Mouse (Mus musculus) testis, adult 2 months (tissue): Measurements from ENCODE around the gene Mier2. TPM values are rescaled to one million over a fixed set of nuclear protein-coding genes. Genes with fewer than 3 reads are reported as not detected.

Experiments
- H3K27ac ChIP-seq: fragments of 200-500 bp; 2 replicates; pipeline ENCODE4 v1.5.1; 2012; ENCODE audit warnings: low read depth, low read length; ENCODE audit not compliant: control insufficient read depth, insufficient read depth
- H3K27me3 ChIP-seq: fragments of 200-500 bp; 2 replicates; pipeline ENCODE4 v1.6.1; 2012; ENCODE audit warnings: mild to moderate bottlenecking, low read length, moderate library complexity; ENCODE audit not compliant: control insufficient read depth, insufficient read depth
- H3K36me3 ChIP-seq: fragments of 200-500 bp; 2 replicates; pipeline ENCODE4 v1.6.1; 2012; ENCODE audit warnings: mild to moderate bottlenecking, low read length; ENCODE audit not compliant: control insufficient read depth, insufficient read depth
- H3K4me1 ChIP-seq: fragments of 200-500 bp; 2 replicates; pipeline ENCODE4 v1.6.1; 2012; ENCODE audit warnings: low read length; ENCODE audit not compliant: control insufficient read depth, insufficient read depth
- H3K4me3 ChIP-seq: fragments of 200-500 bp; 2 replicates; pipeline ENCODE4 v1.5.1; 2012; ENCODE audit warnings: low read depth, mild to moderate bottlenecking, low read length, moderate library complexity, mixed read lengths; ENCODE audit not compliant: control insufficient read depth
- CTCF ChIP-seq: fragments of 200-500 bp; IDR thresholded peaks from 2 replicates; pipeline ENCODE4 v1.5.1; 2012; ENCODE audit warnings: low read depth, mild to moderate bottlenecking, inconsistent platforms, low read length, moderate library complexity; ENCODE audit not compliant: control insufficient read depth, insufficient read depth, insufficient replicate concordance
- POLR2A ChIP-seq: fragments of 200-500 bp; IDR thresholded peaks from 2 replicates; pipeline ENCODE4 v1.6.1; 2012; ENCODE audit warnings: low read depth, mild to moderate bottlenecking, inconsistent platforms, low read length, moderate library complexity; ENCODE audit not compliant: control insufficient read depth
- polyA plus RNA-seq: library from polyadenylated mRNA; depleted of rRNA; stranded (reverse); fragments of >200 nt; gene quantifications from 2 replicates; pipeline ENCODE4 v1.2.3, GENCODE M21; 2012; rRNA removed

The Mier2 gene
- 25.1 and 28.0 TPM in 2 replicates for polyA plus RNA-seq

DNA sequence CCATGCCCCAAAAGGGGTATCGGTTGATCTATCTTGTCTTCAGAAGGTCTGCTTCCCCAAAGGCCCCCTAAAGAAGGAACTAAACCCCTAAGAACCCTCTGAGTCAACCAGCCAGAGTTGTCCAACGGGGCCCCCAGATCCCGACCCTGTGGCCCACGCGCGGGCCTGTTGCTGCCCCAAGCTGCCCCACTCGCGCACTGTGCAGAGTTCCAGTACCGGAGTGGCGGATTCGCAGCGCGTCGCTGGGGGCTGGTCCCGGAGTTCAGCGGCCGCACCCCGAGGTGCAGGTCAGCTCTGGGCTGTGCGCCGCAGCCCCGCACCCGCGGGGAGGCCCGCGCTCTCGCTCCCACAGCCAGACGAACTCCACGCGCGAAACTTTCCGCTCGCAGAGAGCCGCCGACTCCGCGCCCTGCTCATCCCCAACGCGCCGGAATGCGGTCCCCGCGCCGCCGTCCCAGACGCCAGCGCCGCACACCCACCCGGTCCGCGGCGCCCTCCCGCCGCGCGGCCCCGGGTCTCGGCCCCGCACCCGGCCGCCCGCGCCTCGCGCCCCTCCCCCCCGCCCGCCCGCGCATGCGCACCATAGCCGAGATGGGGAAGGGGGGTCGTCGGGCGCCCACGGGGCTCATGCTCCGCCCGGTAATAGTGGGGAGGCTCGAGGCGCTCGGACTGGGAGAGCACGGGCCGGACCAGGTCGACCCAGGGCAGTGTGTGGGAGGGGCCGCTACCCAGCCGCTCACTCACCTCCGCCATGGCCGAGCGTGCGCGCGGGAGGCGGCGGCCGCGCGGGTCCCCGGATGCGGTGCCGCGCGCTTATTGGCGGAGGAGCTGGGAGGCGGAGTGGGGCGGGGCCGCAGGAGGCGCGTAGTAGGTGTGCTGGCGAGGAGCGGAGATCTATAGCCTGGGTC is at the start of gene Mier2:
Mier2 (minus strand) TSS at position 870 of the 908 bp plus-strand sequence.
- H3K4me3 ChIP-seq, result peak within 1 kb of the TSS; percentile 94
- H3K27me3 ChIP-seq, result no peaks in the 10 kb centered on the region
- H3K27ac ChIP-seq, result peak within 1 kb of the TSS; percentile 77
- no peaks in the 10 kb centered on the region for H3K36me3 ChIP-seq
- no peak for TF ChIP-seq CTCF
- no peak for TF ChIP-seq POLR2A
- peaks cover 24% of the 10 kb centered on the region for H3K4me1 ChIP-seq

DNA sequence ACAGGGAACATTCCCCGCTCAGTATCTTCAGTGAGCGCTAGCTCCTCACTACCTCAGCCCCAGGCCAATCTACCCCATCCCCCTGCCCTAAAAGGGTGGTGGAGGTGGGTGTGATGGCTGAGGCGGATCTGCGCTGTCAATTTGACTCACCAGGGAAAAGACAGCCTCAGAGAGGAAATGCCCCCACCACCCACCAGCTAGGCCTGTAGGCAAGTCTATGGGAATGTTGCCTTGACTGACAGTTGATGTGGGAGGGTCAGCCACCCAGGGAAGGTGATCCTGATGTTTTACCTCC is 42.9 kb upstream of the Mier2 start:
- no peak overlapping the region for H3K4me3 ChIP-seq

DNA sequence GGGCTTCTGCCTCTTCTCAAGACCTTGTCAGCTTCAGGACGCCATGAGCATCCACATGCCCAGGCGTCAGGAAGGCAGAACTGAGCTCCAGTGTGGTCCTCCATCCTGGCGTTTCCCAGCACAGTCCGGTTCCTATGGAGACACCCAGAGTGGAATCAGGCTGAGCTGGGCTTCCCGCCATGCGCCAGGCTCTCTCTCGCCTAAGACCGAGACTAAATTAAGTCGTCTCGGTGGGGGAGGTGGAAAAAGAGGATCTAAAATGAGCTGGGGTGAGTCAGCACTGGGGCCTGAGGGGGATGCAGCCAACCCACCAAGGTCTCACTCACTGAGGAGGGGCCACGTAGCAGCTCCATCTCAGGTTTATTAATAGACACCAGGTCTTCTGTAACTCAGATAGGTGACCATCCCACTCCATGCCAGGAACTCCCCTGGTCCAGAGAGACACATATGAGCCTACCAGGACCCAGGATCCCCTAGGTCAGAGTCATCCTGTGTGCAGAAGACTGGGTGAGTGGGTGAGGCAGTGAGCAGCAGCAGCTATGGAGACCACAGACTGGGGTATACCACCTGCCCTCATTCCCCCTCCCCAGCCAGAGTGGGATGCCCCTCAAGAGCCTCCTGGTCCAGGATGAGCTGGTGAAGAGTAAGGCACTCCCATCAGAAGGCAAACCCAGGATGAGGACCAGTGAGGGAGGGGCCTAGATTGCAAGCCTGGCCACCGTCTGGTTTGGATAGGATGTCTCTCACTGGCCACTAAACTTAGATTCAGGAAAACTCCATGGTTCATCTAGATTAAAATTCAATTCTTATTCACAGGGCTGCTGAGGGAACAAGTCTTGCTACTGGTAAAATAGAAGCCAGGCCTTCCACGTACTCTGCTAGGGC is 42.3 kb upstream of the Mier2 start:
- no peak overlapping the region for H3K4me3 ChIP-seq
- no peak overlapping the region for H3K27ac ChIP-seq
- no peaks in the 10 kb centered on the region for H3K4me1 ChIP-seq
- no peaks in the 10 kb centered on the region for H3K36me3 ChIP-seq
- H3K27me3 ChIP-seq, result no peaks in the 10 kb centered on the region
- no peak for TF ChIP-seq POLR2A
- no peak for TF ChIP-seq CTCF

More for the DNA sequence above, 42.9 kb upstream of the Mier2 start:
- Histone ChIP-seq H3K27ac (no peak overlapping the region), H3K27me3 (no peaks in the 10 kb centered on the region), H3K36me3 (no peaks in the 10 kb centered on the region), H3K4me1 (no peaks in the 10 kb centered on the region)
- TF ChIP-seq CTCF (no peak), POLR2A (no peak)

DNA sequence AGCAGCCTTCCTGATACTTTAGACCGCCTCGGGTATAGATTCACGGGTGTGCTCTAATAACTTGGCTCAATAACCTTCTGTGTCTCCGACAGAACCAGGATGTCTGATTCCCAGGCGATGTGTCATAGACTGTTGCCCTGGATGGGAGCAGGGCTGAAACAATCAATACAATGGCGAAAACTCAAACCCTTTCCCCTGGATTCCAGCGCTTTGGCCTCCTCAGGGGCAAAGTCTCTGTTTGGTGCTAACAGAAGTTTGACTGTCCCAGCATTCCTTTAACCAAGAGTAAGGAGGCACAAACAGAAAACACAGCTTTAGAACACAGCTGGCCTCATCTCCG is 40.6 kb upstream of the Mier2 start:
- Histone ChIP-seq H3K27me3 (no peaks in the 10 kb centered on the region), H3K36me3 (no peaks in the 10 kb centered on the region), H3K27ac (no peak overlapping the region), H3K4me1 (no peaks in the 10 kb centered on the region), H3K4me3 (no peak overlapping the region)
- TF ChIP-seq POLR2A, result no peak
- TF ChIP-seq CTCF, result no peak

DNA sequence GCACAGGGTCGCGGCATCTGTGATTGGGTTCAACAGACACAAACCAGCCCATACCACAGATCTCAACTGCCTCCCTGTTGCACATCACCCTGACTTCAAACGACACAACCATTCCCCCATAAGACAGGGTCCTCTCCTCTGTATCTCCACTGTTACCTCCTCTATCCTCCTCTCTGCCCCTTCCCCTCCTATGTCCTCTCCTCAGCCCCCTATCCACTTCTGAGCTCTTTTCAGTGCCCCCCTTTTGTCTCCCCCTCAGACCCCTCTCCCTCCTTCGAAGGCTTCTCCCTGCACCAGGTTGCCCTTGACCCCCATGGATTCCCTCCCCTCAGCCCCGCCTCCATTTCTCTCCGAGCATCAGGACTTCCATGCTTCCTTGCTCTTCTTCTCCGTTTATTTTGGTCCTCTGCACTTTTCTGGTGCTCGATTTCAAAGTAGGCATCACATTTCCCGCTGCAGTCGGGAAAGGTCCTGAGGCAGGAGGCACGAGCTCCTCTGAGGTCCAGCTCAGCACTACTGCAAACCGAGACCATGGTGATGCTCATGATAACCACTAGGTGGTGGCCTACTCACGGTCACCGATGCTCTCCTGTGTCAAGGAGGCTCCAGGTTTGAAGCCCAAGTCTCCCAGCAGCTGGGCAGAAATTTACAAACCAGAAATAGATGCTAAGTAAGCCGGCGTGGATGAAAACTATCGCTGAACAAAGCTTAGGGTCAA is 40.0 kb upstream of the Mier2 start:
- TF ChIP-seq CTCF, result peak; percentile 90; the same call in 1 of the 2 replicates
- TF ChIP-seq POLR2A, result no peak
- no peaks in the 10 kb centered on the region for H3K27me3 ChIP-seq
- no peaks in the 10 kb centered on the region for H3K4me1 ChIP-seq
- no peak overlapping the region for H3K4me3 ChIP-seq
- no peak overlapping the region for H3K27ac ChIP-seq
- H3K36me3 ChIP-seq, result no peaks in the 10 kb centered on the region

DNA sequence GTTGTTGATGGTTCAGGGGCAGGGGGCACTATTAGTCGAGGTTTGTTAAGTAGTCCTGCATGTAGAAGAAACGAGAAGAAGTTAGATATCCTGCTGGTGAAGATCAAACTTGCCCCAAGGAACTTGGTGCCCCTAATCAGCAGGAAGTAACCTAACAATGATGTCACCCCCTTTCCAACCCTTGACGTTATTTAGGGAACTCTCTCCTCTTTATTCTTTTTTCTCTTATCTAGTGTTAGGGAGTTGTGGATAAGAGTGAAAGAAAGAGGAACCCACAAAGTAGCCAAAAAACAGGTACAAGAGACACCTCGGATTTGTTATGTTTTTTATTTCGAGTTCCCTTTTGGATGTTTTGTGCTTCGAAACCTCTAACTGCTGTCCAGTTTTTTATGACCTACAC is 39.1 kb upstream of the Mier2 start:
- no peak overlapping the region for H3K27ac ChIP-seq
- H3K4me1 ChIP-seq, result no peaks in the 10 kb centered on the region
- no peaks in the 10 kb centered on the region for H3K36me3 ChIP-seq
- H3K4me3 ChIP-seq, result no peak overlapping the region
- no peak for TF ChIP-seq CTCF
- no peak for TF ChIP-seq POLR2A
- no peaks in the 10 kb centered on the region for H3K27me3 ChIP-seq

DNA sequence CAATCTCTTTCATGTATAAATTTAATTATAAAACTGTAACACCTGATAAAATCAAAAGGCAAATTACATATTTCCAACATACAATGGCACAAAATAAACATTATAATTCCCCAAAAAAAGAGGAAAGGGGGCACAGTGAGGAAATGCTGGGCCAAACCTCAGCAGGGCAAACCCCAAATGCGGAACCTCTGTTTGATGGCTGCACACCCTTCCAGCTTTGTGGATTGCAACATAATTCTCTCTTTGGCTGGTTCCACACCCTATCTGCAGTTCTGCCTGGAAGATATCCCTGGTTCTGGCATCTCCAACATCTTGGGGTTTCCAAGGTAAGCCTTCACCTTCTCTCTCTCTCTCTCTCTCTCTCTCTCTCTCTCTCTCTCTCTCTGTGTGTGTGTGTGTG is 35.7 kb upstream of the Mier2 start:
- no peak overlapping the region for H3K27ac ChIP-seq
- H3K4me1 ChIP-seq, result peaks cover 5% of the 10 kb centered on the region
- H3K27me3 ChIP-seq, result no peaks in the 10 kb centered on the region
- no peaks in the 10 kb centered on the region for H3K36me3 ChIP-seq
- no peak for TF ChIP-seq CTCF
- TF ChIP-seq POLR2A, result no peak
- no peak overlapping the region for H3K4me3 ChIP-seq
